Mouse (Mus musculus) retina, postnatal 7 days (tissue): ENCODE results near the gene Il34.
"Not testable (repeated sequence)": the region's sequence is repeated elsewhere in the genome, so short reads cannot be mapped to it uniquely, and the experiment has no call there.

Experiments used
- DNase-seq: peaks from one replicate; pipeline ENCODE4 v3.0.0-alpha.2; 2012; ENCODE audit warnings: low read depth, low spot score

Il34 gene

GRCm38 (mm10) chr8:110810481-110811065, 4.8 kb upstream of the Il34 start:
- DNase-seq = no peak

- no peak for DNase-seq
Observed at GRCm38 (mm10) chr8:110809831-110810230, 4.1 kb upstream of the Il34 start.

- no peak for DNase-seq
Observed at GRCm38 (mm10) chr8:110808495-110809472, 3.1 kb upstream of the Il34 start.

- DNase-seq = no peak
Observed at GRCm38 (mm10) chr8:110806146-110806545, 422 bp upstream of the Il34 start.

- no peak for DNase-seq
Observed at GRCm38 (mm10) chr8:110804825-110805514, 754 bp downstream of the Il34 start.

GRCm38 (mm10) chr8:110803856-110804255, 1.9 kb downstream of the Il34 start:
- DNase-seq = no peak

- DNase-seq = no peak
Observed at GRCm38 (mm10) chr8:110802988-110803387, 2.7 kb downstream of the Il34 start.

- DNase-seq = no peak
Observed at GRCm38 (mm10) chr8:110797086-110797485, 8.6 kb downstream of the Il34 start.

- DNase-seq = no peak
Observed at GRCm38 (mm10) chr8:110794363-110794965, 11.3 kb downstream of the Il34 start.

GRCm38 (mm10) chr8:110793936-110794335, 11.8 kb downstream of the Il34 start:
- DNase-seq = no peak

GRCm38 (mm10) chr8:110793511-110793910, 12.2 kb downstream of the Il34 start:
- no peak for DNase-seq

- DNase-seq = no peak
Observed at GRCm38 (mm10) chr8:110792574-110793200, 13.0 kb downstream of the Il34 start.

- DNase-seq = no peak
Observed at GRCm38 (mm10) chr8:110791164-110791563, 14.6 kb downstream of the Il34 start.

- no peak for DNase-seq
Observed at GRCm38 (mm10) chr8:110790270-110790669, 15.5 kb downstream of the Il34 start.

GRCm38 (mm10) chr8:110789571-110789970, 16.2 kb downstream of the Il34 start:
- DNase-seq = no peak

- no peak for DNase-seq
Observed at GRCm38 (mm10) chr8:110788981-110789380, 16.7 kb downstream of the Il34 start.

- no peak for DNase-seq
Observed at GRCm38 (mm10) chr8:110787411-110787954, 18.2 kb downstream of the Il34 start.

GRCm38 (mm10) chr8:110786934-110787333, 18.8 kb downstream of the Il34 start:
- no peak for DNase-seq

GRCm38 (mm10) chr8:110786501-110786900, 19.2 kb downstream of the Il34 start:
- not testable (repeated sequence) for DNase-seq

GRCm38 (mm10) chr8:110785366-110785765, 20.4 kb downstream of the Il34 start:
- no peak for DNase-seq
